Mouse (Mus musculus) B cell, adult 62 days (primary cell): ENCODE measurements around the gene Snapin. TPM values are rescaled to one million over a fixed set of nuclear protein-coding genes. Genes with fewer than 3 reads are reported as not detected.

ENCODE experiments used
- total RNA-seq: library from RNA; stranded (reverse); gene quantifications from 4 replicates; pipeline ENCODE4 v1.2.4, GENCODE M21; 2023

Gene Snapin
- total RNA-seq = 56.1 to 60.1 TPM (median 57.1 TPM) in 4 replicates

DNA sequence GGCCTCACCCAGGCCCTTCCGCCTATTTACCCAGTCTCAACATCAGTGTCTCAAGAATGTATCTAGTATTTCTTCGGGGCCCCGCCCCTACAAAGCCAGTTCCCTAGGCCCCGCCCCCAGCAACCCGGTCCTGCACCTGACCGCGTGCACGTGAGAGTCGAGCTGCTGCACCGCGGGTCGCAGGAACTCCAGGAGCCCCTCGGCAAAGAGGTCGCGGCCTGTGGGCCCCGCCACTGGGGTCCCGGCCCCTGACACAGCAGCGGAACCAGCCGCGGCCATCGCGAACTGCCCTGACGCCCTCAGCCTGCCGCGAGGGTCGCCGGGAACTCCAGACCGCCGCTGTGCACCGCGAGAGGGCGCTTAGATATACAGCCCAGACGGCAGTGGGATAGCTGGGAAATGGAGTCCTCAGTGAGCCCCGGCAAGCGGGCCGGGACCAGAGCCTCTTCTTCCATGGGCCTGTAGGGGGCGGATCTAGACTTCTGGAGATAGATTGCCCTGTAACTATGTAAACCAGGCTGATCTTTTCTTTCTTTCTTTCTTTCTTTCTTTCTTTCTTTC, at the start of gene Snapin:
Snapin (minus strand) TSS at position 338 of the 561 bp plus-strand sequence.

GRCm38 (mm10) chr3:90537141-90537904, 46.5 kb upstream of the Snapin start, which contains the start of gene S100a16:
TSS of gene S100a16 (plus strand) at chr3:90537254.

GRCm38 (mm10) chr3:90526580-90526979, 35.7 kb upstream of the Snapin start, which contains the start of gene S100a14:
TSS of gene S100a14 (plus strand) at chr3:90526856.

DNA sequence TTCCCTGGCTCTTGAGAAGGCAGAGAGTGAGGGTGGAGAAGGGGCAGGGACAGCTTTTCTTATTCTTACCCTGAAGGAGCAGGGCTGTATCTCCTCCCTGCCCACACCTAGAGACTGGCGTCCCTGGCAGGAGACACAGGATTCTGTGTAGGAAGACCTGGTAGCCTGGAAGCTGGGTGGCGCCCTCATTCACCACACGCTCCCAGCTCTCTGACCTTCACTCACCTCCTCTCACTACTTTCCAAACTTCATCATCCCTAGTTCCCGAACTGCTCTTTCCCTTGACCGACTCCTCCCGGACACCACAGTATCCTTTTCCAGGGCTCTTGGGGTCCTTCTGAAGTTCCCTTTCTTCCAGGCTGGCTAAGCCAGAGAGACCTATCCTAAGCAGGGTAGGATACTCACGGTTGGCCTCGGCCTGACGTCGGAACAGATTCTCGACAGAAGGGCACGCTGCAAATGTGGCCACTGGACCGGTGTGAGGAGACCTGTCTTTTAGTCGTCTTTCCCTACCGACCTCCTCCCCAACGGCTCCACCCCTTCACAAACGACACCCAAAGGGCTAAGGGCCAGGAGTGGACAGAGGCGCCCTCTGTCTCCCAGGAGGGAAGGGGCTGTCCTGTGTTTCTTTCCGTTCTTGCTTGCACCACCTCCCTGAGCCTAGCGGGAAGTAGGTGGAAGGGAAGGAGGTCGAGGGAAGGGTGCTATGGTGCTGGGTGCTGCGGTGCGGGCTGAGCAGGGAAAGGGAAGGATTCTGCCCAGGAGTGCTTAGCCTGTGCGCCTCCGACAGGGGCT, 23.2 kb upstream of the Snapin start, which contains the start of the genes S100a1 and S100a13:
S100a1 (minus strand) TSS at position 597 of the 795 bp plus-strand sequence.
S100a13 (plus strand) TSS at position 640 of the 795 bp plus-strand sequence.

GRCm38 (mm10) chr3:90508950-90509746, 18.3 kb upstream of the Snapin start, which contains the start of gene Chtop:
TSS of gene Chtop (minus strand) at chr3:90509498.

GRCm38 (mm10) chr3:90475831-90476611, 14.8 kb downstream of the Snapin start, which contains the start of gene Ilf2:
TSS of gene Ilf2 (plus strand) at chr3:90476126.

GRCm38 (mm10) chr3:90465686-90466310, 25.0 kb downstream of the Snapin start, which contains the start of gene Npr1:
TSS of gene Npr1 (minus strand) at chr3:90465866.

Other genes starting within 250 kb of the Snapin start
- not detected in 4 replicates for gene Creb3l4, start 247.5 kb downstream of the Snapin start, total RNA-seq
- 25.9 to 33.1 TPM (median 28.9 TPM) in 4 replicates for gene Slc39a1, start 242.9 kb downstream of the Snapin start, total RNA-seq
- 187 to 216 TPM (median 200 TPM) in 4 replicates for gene Crtc2, start 236.9 kb downstream of the Snapin start, total RNA-seq
- gene Dennd4b, start 225.8 kb downstream of the Snapin start, total RNA-seq = 174 to 184 TPM (median 178 TPM) in 4 replicates
- gene Gatad2b, start 197.9 kb downstream of the Snapin start, total RNA-seq = 124 to 137 TPM (median 130 TPM) in 4 replicates
- gene Slc27a3, start 101.1 kb downstream of the Snapin start, total RNA-seq = 0.91 to 1.4 TPM (median 1.1 TPM) in 4 replicates
- 50.2 to 54.0 TPM (median 52.5 TPM) in 4 replicates for gene Ints3, start 57.4 kb downstream of the Snapin start, total RNA-seq
- gene Npr1, start 25.2 kb downstream of the Snapin start, total RNA-seq = not detected in 4 replicates
- 92.2 to 99.3 TPM (median 93.2 TPM) in 4 replicates for gene Ilf2, start 14.9 kb downstream of the Snapin start, total RNA-seq
- 193 to 200 TPM (median 196 TPM) in 4 replicates for gene Chtop, start 18.5 kb upstream of the Snapin start, total RNA-seq
- gene S100a1, start 23.4 kb upstream of the Snapin start, total RNA-seq = 0.95 to 1.3 TPM in 2 of 4 replicates, not detected in the others
- gene S100a13, start 23.4 kb upstream of the Snapin start, total RNA-seq = 14.6 to 23.9 TPM (median 17.6 TPM) in 4 replicates
- gene S100a14, start 35.8 kb upstream of the Snapin start, total RNA-seq = 0.44 TPM in 1 of 4 replicates, not detected in the others
- gene S100a16, start 46.2 kb upstream of the Snapin start, total RNA-seq = not detected in 4 replicates
- gene S100a3, start 69.5 kb upstream of the Snapin start, total RNA-seq = 2.2 TPM in 1 of 4 replicates, not detected in the others
- not detected in 4 replicates for gene S100a2, start 99.2 kb upstream of the Snapin start, total RNA-seq
- gene Gm42674, start 110.9 kb upstream of the Snapin start, total RNA-seq = not detected in 4 replicates
- 48.5 to 75.1 TPM (median 62.5 TPM) in 4 replicates for gene S100a4, start 112.7 kb upstream of the Snapin start, total RNA-seq
- 3.9 to 4.7 TPM (median 4.0 TPM) in 3 of 4 replicates, not detected in the other for gene S100a5, start 117.5 kb upstream of the Snapin start, total RNA-seq
- 71.2 to 102 TPM (median 82.5 TPM) in 4 replicates for gene S100a6, start 121.8 kb upstream of the Snapin start, total RNA-seq
- gene S100a7a, start 163.0 kb upstream of the Snapin start, total RNA-seq = 0.46 TPM in 1 of 4 replicates, not detected in the others
- 5.7 to 11.2 TPM (median 8.4 TPM) in 4 replicates for gene S100a8, start 177.9 kb upstream of the Snapin start, total RNA-seq
- 9.1 to 13.0 TPM (median 10.7 TPM) in 4 replicates for gene S100a9, start 204.7 kb upstream of the Snapin start, total RNA-seq
- not detected in 4 replicates for gene Pglyrp4, start 235.9 kb upstream of the Snapin start, total RNA-seq